22 mouse cellular contexts compared by ENCODE assay signal in genomic region chr1:113932492-113932891, GRCm38 (mm10).
A peak's percentile ranks its signal among the peaks of the same experiment; 100 is the strongest.
DNase-seq lines count a peak whose midpoint lies in the region; ATAC-seq and TF ChIP-seq lines count a peak whose summit lies in the region.
"Had no signal": no experiment of that assay in that cellular context is flagged by ENCODE, and none has a peak within 500 bp of the region (broad histone marks: within the 10 kb centered on the region; RNA-seq: fewer than 3 reads in every experiment).

No protein-coding gene starts in this region.

- peak; percentile 91 for ATAC-seq in kidney, embryonic 15.5 days (replicated peaks; ENCODE audit: low FRiP score)
- no peak for ATAC-seq in kidney, postnatal 0 days (replicated peaks; ENCODE audit: low FRiP score, low read depth)
- ATAC-seq in hindbrain, embryonic 11.5 days (ENCODE audit: low FRiP score) = no peak
- ATAC-seq: forebrain, embryonic 14.5 days had no signal

- no peaks in the 10 kb centered on the region for H3K36me3 ChIP-seq in kidney, embryonic 15.5 days
- no peaks in the 10 kb centered on the region for H3K36me3 ChIP-seq in kidney, postnatal 0 days (ENCODE audit: insufficient read depth, low read length)
- H3K36me3 ChIP-seq in hindbrain, embryonic 11.5 days (ENCODE audit: control insufficient read depth, insufficient read depth, low read length) = no peaks in the 10 kb centered on the region
- H3K36me3 ChIP-seq: embryonic facial prominence, embryonic 13.5 days; embryonic facial prominence, embryonic 15.5 days; forebrain, embryonic 10.5 days; forebrain, embryonic 12.5 days had no signal

- no peak overlapping the region for H3K9ac ChIP-seq in kidney, embryonic 15.5 days
- H3K9ac ChIP-seq in kidney, postnatal 0 days (ENCODE audit: low read depth, low read length) = no peak overlapping the region
- no peak overlapping the region for H3K9ac ChIP-seq in hindbrain, embryonic 11.5 days (ENCODE audit: low read depth, low read length)
- H3K9ac ChIP-seq: embryonic facial prominence, embryonic 13.5 days; embryonic facial prominence, embryonic 15.5 days; forebrain, embryonic 12.5 days had no signal

- DNase-seq in kidney, adult 18-20 months = no peak
- DNase-seq in kidney, postnatal 0 days (ENCODE audit: low spot score) = peak; percentile 73
- no peak for DNase-seq in kidney, postnatal 36 days
- DNase-seq in forelimb bud, embryonic 11.5 days (ENCODE audit: low read depth, low spot score) = peak; percentile 5
- no peak for DNase-seq in hindbrain, embryonic 11.5 days (ENCODE audit: low spot score)
- DNase-seq: adrenal gland, adult 2 months; adrenal gland, postnatal 10 days; adrenal gland, postnatal 25 days; cerebellum, adult 11 months; cerebellum, adult 18-20 months; cerebellum, adult 8-10 months; cerebellum, adult 9-11 months; cerebellum, postnatal 14 days; cerebellum, postnatal 36 days; embryo, embryonic 11 days had no signal

- WGBS in kidney, embryonic 15.5 days = 21% methylated on average over 3 of the region's 3 CpGs
- WGBS in kidney, postnatal 0 days = 4% methylated on average over 3 of the region's 3 CpGs
- 77% methylated on average over 3 of the region's 3 CpGs for whole genome bisulfite sequencing in hindbrain, embryonic 11.5 days

- TF ChIP-seq CTCF in kidney, postnatal 0 days (IDR thresholded peaks at IDR 0.05; ENCODE audit: low read depth) = no peak

- no peak overlapping the region for H3K4me2 ChIP-seq in kidney, embryonic 15.5 days
- no peak overlapping the region for H3K4me2 ChIP-seq in kidney, postnatal 0 days (ENCODE audit: low read length)
- H3K4me2 ChIP-seq in hindbrain, embryonic 11.5 days (replicated peaks; ENCODE audit: low read depth, low read length) = no peak overlapping the region
- H3K4me2 ChIP-seq: embryonic facial prominence, embryonic 13.5 days; embryonic facial prominence, embryonic 15.5 days; forebrain, embryonic 12.5 days had no signal

- H3K27me3 ChIP-seq in kidney, embryonic 15.5 days = no peaks in the 10 kb centered on the region
- no peaks in the 10 kb centered on the region for H3K27me3 ChIP-seq in kidney, postnatal 0 days (ENCODE audit: insufficient read depth, low read length)
- H3K27me3 ChIP-seq in hindbrain, embryonic 11.5 days (ENCODE audit: control insufficient read depth, insufficient read depth, low read length) = no peaks in the 10 kb centered on the region
- H3K27me3 ChIP-seq: embryonic facial prominence, embryonic 13.5 days; embryonic facial prominence, embryonic 15.5 days; forebrain, embryonic 12.5 days had no signal

- H3K4me3 ChIP-seq in kidney, embryonic 15.5 days (replicated peaks) = no peak overlapping the region
- no peak overlapping the region for H3K4me3 ChIP-seq in kidney, postnatal 0 days (replicated peaks; ENCODE audit: low read depth, low read length)
- no peak overlapping the region for H3K4me3 ChIP-seq in hindbrain, embryonic 11.5 days (ENCODE audit: low read depth, low read length)
- H3K4me3 ChIP-seq: embryonic facial prominence, embryonic 13.5 days; embryonic facial prominence, embryonic 15.5 days; erythroblast, embryonic 14.5 days; forebrain, embryonic 10.5 days; forebrain, embryonic 12.5 days had no signal

- H3K4me1 ChIP-seq in kidney, embryonic 15.5 days = no peaks in the 10 kb centered on the region
- H3K4me1 ChIP-seq in kidney, postnatal 0 days (replicated peaks; ENCODE audit: insufficient read depth, low read length) = no peaks in the 10 kb centered on the region
- no peaks in the 10 kb centered on the region for H3K4me1 ChIP-seq in hindbrain, embryonic 11.5 days (replicated peaks; ENCODE audit: control insufficient read depth, insufficient read depth, low read length)
- H3K4me1 ChIP-seq: embryonic facial prominence, embryonic 13.5 days; embryonic facial prominence, embryonic 15.5 days; forebrain, embryonic 10.5 days; forebrain, embryonic 12.5 days had no signal

- H3K27ac ChIP-seq in kidney, embryonic 15.5 days = no peak overlapping the region
- H3K27ac ChIP-seq in kidney, postnatal 0 days = no peak overlapping the region
- no peak overlapping the region for H3K27ac ChIP-seq in hindbrain, embryonic 11.5 days (ENCODE audit: low read depth, low read length)
- H3K27ac ChIP-seq: embryonic facial prominence, embryonic 13.5 days; embryonic facial prominence, embryonic 15.5 days; forebrain, embryonic 10.5 days; forebrain, embryonic 12.5 days had no signal

- no peaks in the 10 kb centered on the region for H3K9me3 ChIP-seq in kidney, embryonic 15.5 days (replicated peaks)
- no peaks in the 10 kb centered on the region for H3K9me3 ChIP-seq in kidney, postnatal 0 days (replicated peaks; ENCODE audit: low read length)
- H3K9me3 ChIP-seq in hindbrain, embryonic 11.5 days (ENCODE audit: control insufficient read depth, low read length) = no peaks in the 10 kb centered on the region
- H3K9me3 ChIP-seq: embryonic facial prominence, embryonic 13.5 days; embryonic facial prominence, embryonic 15.5 days; forebrain, embryonic 10.5 days; forebrain, embryonic 12.5 days had no signal

Comparison
In these comparisons a context has a peak if more than half of its experiments do, and no peak if none do; other contexts are left out.
1. DNase-seq: peak in kidney, postnatal 0 days (single experiment) and forelimb bud, embryonic 11.5 days (single experiment); none in kidney, adult 18-20 months (single experiment), kidney, postnatal 36 days (0 of 2) and hindbrain, embryonic 11.5 days (single experiment).